Mouse (Mus musculus) ES-Bruce4 (cell line): ENCODE measurements around the gene Kcnq2.

Source experiments
- CTCF ChIP-seq: IDR thresholded peaks from one replicate; pipeline ENCODE4 v1.8.1; 2011; ENCODE audit warnings: low read depth, low read length
- POLR2A ChIP-seq: IDR thresholded peaks from one replicate; pipeline ENCODE4 v1.8.1; 2011; ENCODE audit warnings: low read length; ENCODE audit not compliant: insufficient read depth

DNA sequence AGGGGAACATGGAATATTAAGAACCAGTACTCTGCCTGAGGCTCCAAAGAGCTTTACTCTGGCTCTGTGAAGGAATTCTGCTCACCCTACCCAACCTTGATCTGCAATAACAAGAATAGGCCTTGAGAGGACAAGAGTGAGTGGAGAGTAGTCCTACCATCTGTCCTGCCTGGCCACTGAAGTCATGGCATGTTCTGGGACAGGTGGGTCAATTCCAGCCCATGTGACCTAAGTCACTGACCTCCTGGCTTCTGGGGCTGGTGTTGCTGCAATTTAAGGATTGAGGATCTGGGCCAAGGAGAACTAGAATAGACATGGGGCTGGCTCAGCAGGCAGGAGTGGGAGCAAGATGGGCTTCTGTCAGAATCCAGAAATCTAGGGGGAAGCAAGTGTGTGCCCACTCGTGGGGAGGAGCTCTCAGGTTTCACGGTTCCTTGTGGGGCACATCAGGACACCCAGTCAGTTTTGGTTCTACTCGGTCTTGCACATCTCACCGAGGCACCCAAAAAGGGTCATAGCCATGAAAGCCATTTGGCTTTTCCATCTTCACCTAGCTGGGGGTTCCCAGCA is 12.0 kb upstream of the Kcnq2 start:
- TF ChIP-seq CTCF (no peak), POLR2A (no peak)
